Mouse (Mus musculus) layer of hippocampus, adult 8-10 months (tissue): ENCODE measurements around the gene Psap. TPM values are rescaled to one million over a fixed set of nuclear protein-coding genes. Genes with fewer than 3 reads are reported as not detected.

Source experiments
- DNase-seq, 2 experiments: peaks; one replicate each; pipeline ENCODE4 v3.0.0; 2022; ENCODE audit warnings: low spot score in 2 of 2
- total RNA-seq, 4 experiments: library from RNA; stranded (reverse); gene quantifications; 2 replicates each; pipeline ENCODE4 v1.2.4; 2022

The Psap gene
- total RNA-seq, 4 experiments from 2014 or later = 1,389 to 1,663 (median 1,484) TPM

- no peak for DNase-seq
Observed at GRCm38 (mm10) chr10:60347768-60348610, 70.6 kb downstream of the Psap start.

- no peak for DNase-seq
Observed at GRCm38 (mm10) chr10:60349056-60349455, 71.6 kb downstream of the Psap start.

- DNase-seq = no peak
Observed at GRCm38 (mm10) chr10:60349644-60350043, 72.2 kb downstream of the Psap start.

GRCm38 (mm10) chr10:60350077-60350804, 72.8 kb downstream of the Psap start:
- DNase-seq = no peak

- DNase-seq = peak; percentile 35 to 65
Observed at GRCm38 (mm10) chr10:60350805-60351167, 73.4 kb downstream of the Psap start.

GRCm38 (mm10) chr10:60351248-60351647, 73.8 kb downstream of the Psap start:
- no peak for DNase-seq

GRCm38 (mm10) chr10:60351761-60352455, 74.5 kb downstream of the Psap start:
- no peak for DNase-seq

Other genes starting within 250 kb of the Psap start
- gene Spock2, start 171.4 kb upstream of the Psap start, total RNA-seq = 100 to 1,000 TPM; 467 to 536 (median 508) TPM
- 1 to 10 TPM; 1.3 to 2.5 (median 1.8) TPM for gene Chst3, start 58.4 kb upstream of the Psap start, total RNA-seq
- gene Vsir, start 69.2 kb downstream of the Psap start, total RNA-seq = 10 to 100 TPM; 17.5 to 84.6 (median 50.1) TPM
- under 1 TPM in 2 of 4 experiments, not detected in 2; 0.45 to 0.55 TPM for gene Gm17455, start 122.1 kb downstream of the Psap start, total RNA-seq